Mouse (Mus musculus) liver, postnatal 0 days (tissue): ENCODE measurements around the gene Ptk7.

Source experiments
- CTCF ChIP-seq: sonication (generic); IDR thresholded peaks from 2 replicates; pipeline ENCODE4 v1.5.1; 2016; ENCODE audit warnings: antibody characterized with exemption, low read depth
- EP300 ChIP-seq: IDR thresholded peaks from 2 replicates; pipeline ENCODE4 v1.6.1; 2016; ENCODE audit warnings: antibody characterized with exemption, low read depth, mild to moderate bottlenecking

- TF ChIP-seq CTCF (no peak), EP300 (no peak)
Observed at GRCm38 (mm10) chr17:46594606-46595005, 34.7 kb downstream of the Ptk7 start.
